Mouse (Mus musculus) c-Kit-positive CD71-positive TER-119-negative erythroid progenitor cells, embryonic 14.5 days (primary cell): Measurements from ENCODE around the gene Stk24.

Source experiments
- DNase-seq: peaks from one replicate; pipeline ENCODE4 v3.0.0-alpha.2; 2013; ENCODE audit warnings: low read depth

Stk24 gene

GRCm38 (mm10) chr14:121261229-121261879, 118.5 kb downstream of the Stk24 start:
- DNase-seq, result no peak

GRCm38 (mm10) chr14:121259789-121260188, 120.0 kb downstream of the Stk24 start:
- DNase-seq, result peak; percentile 20

- DNase-seq, result no peak
Measured at GRCm38 (mm10) chr14:121259332-121259731, 120.5 kb downstream of the Stk24 start.

- DNase-seq, result no peak
Measured at GRCm38 (mm10) chr14:121256896-121257295, 122.9 kb downstream of the Stk24 start.

GRCm38 (mm10) chr14:121255469-121255868, 124.3 kb downstream of the Stk24 start:
- no peak for DNase-seq

GRCm38 (mm10) chr14:121254869-121255268, 124.9 kb downstream of the Stk24 start:
- no peak for DNase-seq

GRCm38 (mm10) chr14:121252542-121252941, 127.3 kb downstream of the Stk24 start:
- no peak for DNase-seq

- no peak for DNase-seq
Measured at GRCm38 (mm10) chr14:121251708-121252107, 128.1 kb downstream of the Stk24 start.

- no peak for DNase-seq
Measured at GRCm38 (mm10) chr14:121251099-121251498, 128.7 kb downstream of the Stk24 start.

- DNase-seq, result no peak
Measured at GRCm38 (mm10) chr14:121248346-121248745, 131.5 kb downstream of the Stk24 start.

GRCm38 (mm10) chr14:121247287-121247686, 132.5 kb downstream of the Stk24 start:
- DNase-seq, result no peak

GRCm38 (mm10) chr14:121246048-121246731, 133.6 kb downstream of the Stk24 start:
- no peak for DNase-seq

GRCm38 (mm10) chr14:121244104-121244503, 135.7 kb downstream of the Stk24 start:
- DNase-seq, result no peak

GRCm38 (mm10) chr14:121239386-121239785, 140.4 kb downstream of the Stk24 start:
- DNase-seq, result no peak

- no peak for DNase-seq
Measured at GRCm38 (mm10) chr14:121238727-121239126, 141.1 kb downstream of the Stk24 start.

GRCm38 (mm10) chr14:121236736-121237135, 143.1 kb downstream of the Stk24 start:
- DNase-seq, result no peak
